Mouse (Mus musculus) G1E (cell line): ENCODE results near the gene H1f0. TPM values are rescaled to one million over a fixed set of nuclear protein-coding genes. Genes with fewer than 3 reads are reported as not detected.

Source experiments
- ATAC-seq: 2 replicates; pipeline ENCODE4 v1.8.0; 2016; ENCODE audit warnings: mild to moderate bottlenecking; ENCODE audit not compliant: insufficient number of reproducible peaks, poor library complexity, low FRiP score, severe bottlenecking; ENCODE audit errors: extremely low read depth
- DNase-seq: peaks from one replicate; pipeline ENCODE4 v3.0.0; 2012; ENCODE audit warnings: low spot score
- H3K27me3 ChIP-seq: 2 replicates; pipeline ENCODE4 v1.6.1; 2012; ENCODE audit warnings: mild to moderate bottlenecking, low read length, inconsistent platforms; ENCODE audit not compliant: insufficient read depth
- H3K36me3 ChIP-seq: replicated peaks from 2 replicates; pipeline ENCODE3; 2012; ENCODE audit warnings: mild to moderate bottlenecking, inconsistent platforms
- H3K4me1 ChIP-seq: 2 replicates; pipeline ENCODE4 v1.6.1; 2012; ENCODE audit warnings: low read depth, low read length, inconsistent platforms, mixed read lengths; ENCODE audit not compliant: insufficient read depth
- H3K4me3 ChIP-seq: 2 replicates; pipeline ENCODE4 v1.5.1; 2012; ENCODE audit warnings: low read depth, mild to moderate bottlenecking, inconsistent platforms, low read length, moderate library complexity, mixed read lengths
- H3K9me3 ChIP-seq: replicated peaks from 2 replicates; pipeline ENCODE4 v1.6.1; 2012; ENCODE audit warnings: inconsistent platforms
- CTCF ChIP-seq: IDR thresholded peaks from 2 replicates; pipeline ENCODE4 v1.5.1; 2012; ENCODE audit warnings: low read depth, low read length, inconsistent platforms, mixed read lengths
- GATA1 ChIP-seq: IDR thresholded peaks from 2 replicates; pipeline ENCODE4 v1.6.1; 2012; ENCODE audit warnings: borderline replicate concordance, low read length, inconsistent platforms, mixed read lengths
- GATA2 ChIP-seq: IDR thresholded peaks from 2 replicates; pipeline ENCODE4 v1.6.1; 2012; ENCODE audit warnings: low read depth, low read length, inconsistent platforms, borderline replicate concordance
- POLR2AphosphoS5 ChIP-seq: IDR thresholded peaks from 2 replicates; pipeline ENCODE4 v1.6.1; 2012; ENCODE audit warnings: low read depth, low read length, inconsistent platforms; ENCODE audit not compliant: insufficient replicate concordance
- TAL1 ChIP-seq: conservative IDR thresholded peaks from 2 replicates; pipeline ENCODE4 v1.6.1; 2012; ENCODE audit warnings: low read depth, low read length, inconsistent platforms, mixed read lengths
- polyA plus RNA-seq: library from polyadenylated mRNA; stranded (reverse); fragments of >175 nt; gene quantifications from 2 replicates; pipeline ENCODE4 v1.2.3, GENCODE M21; 2012
- total RNA-seq, 2 experiments: library from RNA; stranded (forward) in 1 of 2; stranded (reverse) in 1 of 2; fragments of 200-1000 nt in 1 of 2; fragments of >200 nt in 1 of 2; fragmentation: Nextera tagmentation in 1 of 2; gene quantifications; 2 replicates each; pipeline ENCODE4 v1.2.3; 2014 to 2017

Gene H1f0
- total and polyA plus RNA-seq, 3 experiments, result 0.05 to 0.16 TPM; not detected in 1

GRCm38 (mm10) chr15:79044837-79045236 is 16.6 kb downstream of the H1f0 start:
- Histone ChIP-seq H3K4me1 (peaks cover 6% of the 10 kb centered on the region; the same call in 1 of the 2 replicates), H3K27me3 (peaks cover 51% of the 10 kb centered on the region), H3K4me3 (no peak overlapping the region), H3K36me3 (no peaks in the 10 kb centered on the region), H3K9me3 (peaks cover 8% of the 10 kb centered on the region)
- DNase-seq, result no peak
- TF ChIP-seq POLR2AphosphoS5 (no peak), GATA2 (no peak), TAL1 (no peak), CTCF (no peak), GATA1 (no peak)
- ATAC-seq, result no peak

- no peak for TF ChIP-seq TAL1
- no peak for TF ChIP-seq CTCF
- no peak for TF ChIP-seq POLR2AphosphoS5
- no peak for TF ChIP-seq GATA1
- TF ChIP-seq GATA2, result no peak
- Histone ChIP-seq H3K4me1 (peaks cover 18% of the 10 kb centered on the region), H3K27me3 (peaks cover 37% of the 10 kb centered on the region), H3K9me3 (peaks cover 1% of the 10 kb centered on the region), H3K36me3 (peaks cover 22% of the 10 kb centered on the region), H3K4me3 (no peak overlapping the region)
- DNase-seq (no peak), ATAC-seq (no peak)
Observed at GRCm38 (mm10) chr15:79048186-79048585, 19.9 kb downstream of the H1f0 start.

- no peak for DNase-seq
- Histone ChIP-seq H3K4me1 (peaks cover 18% of the 10 kb centered on the region), H3K36me3 (peaks cover 44% of the 10 kb centered on the region), H3K27me3 (peaks cover 28% of the 10 kb centered on the region), H3K4me3 (no peak overlapping the region), H3K9me3 (no peaks in the 10 kb centered on the region)
- no peak for ATAC-seq
- TF ChIP-seq CTCF, result no peak
Observed at GRCm38 (mm10) chr15:79050160-79050845, 22.1 kb downstream of the H1f0 start.

GRCm38 (mm10) chr15:79050964-79051363 is 22.7 kb downstream of the H1f0 start:
- Histone ChIP-seq H3K9me3 (no peaks in the 10 kb centered on the region), H3K4me3 (no peak overlapping the region), H3K4me1 (peaks cover 18% of the 10 kb centered on the region), H3K36me3 (peaks cover 50% of the 10 kb centered on the region), H3K27me3 (peaks cover 25% of the 10 kb centered on the region)
- TF ChIP-seq TAL1 (no peak), POLR2AphosphoS5 (no peak), GATA1 (no peak), GATA2 (no peak), CTCF (no peak)
- DNase-seq, result no peak
- no peak for ATAC-seq

GRCm38 (mm10) chr15:79051461-79052360 is 23.5 kb downstream of the H1f0 start:
- TF ChIP-seq TAL1 (no peak), GATA2 (no peak), GATA1 (no peak), POLR2AphosphoS5 (no peak), CTCF (no peak)

GRCm38 (mm10) chr15:79052366-79052765 is 24.1 kb downstream of the H1f0 start:
- Histone ChIP-seq H3K9me3 (no peaks in the 10 kb centered on the region), H3K27me3 (peaks cover 17% of the 10 kb centered on the region), H3K4me3 (no peak overlapping the region), H3K36me3 (peaks cover 64% of the 10 kb centered on the region), H3K4me1 (peaks cover 18% of the 10 kb centered on the region)
- no peak for DNase-seq
- TF ChIP-seq TAL1, result no peak
- TF ChIP-seq POLR2AphosphoS5, result no peak
- no peak for TF ChIP-seq GATA2
- TF ChIP-seq GATA1, result no peak
- TF ChIP-seq CTCF, result no peak
- ATAC-seq, result no peak

More at GRCm38 (mm10) chr15:79051461-79052360, 23.5 kb downstream of the H1f0 start:
- peaks cover 18% of the 10 kb centered on the region for H3K4me1 ChIP-seq
- peaks cover 23% of the 10 kb centered on the region for H3K27me3 ChIP-seq
- peaks cover 58% of the 10 kb centered on the region for H3K36me3 ChIP-seq
- H3K9me3 ChIP-seq, result no peaks in the 10 kb centered on the region
- ATAC-seq, result no peak
- no peak for DNase-seq
- no peak overlapping the region for H3K4me3 ChIP-seq
